8 mouse cellular contexts compared by ENCODE assay signal in genomic region chr13:112416410-112417162, GRCm38 (mm10). TPM values are rescaled to one million over a fixed set of nuclear protein-coding genes. Genes with fewer than 3 reads are reported as not detected.
DNase-seq lines count a peak whose midpoint lies in the region; ATAC-seq and TF ChIP-seq lines count a peak whose summit lies in the region.
"Had no signal": no experiment of that assay in that cellular context is flagged by ENCODE, and none has a peak within 500 bp of the region (broad histone marks: within the 10 kb centered on the region; RNA-seq: fewer than 3 reads in every experiment).

No protein-coding gene starts in this region.

- WGBS in lung, embryonic 14.5 days, result 10% methylated on average over 8 of the region's 8 CpGs
- 13% methylated on average over 8 of the region's 8 CpGs for WGBS in embryonic facial prominence, embryonic 15.5 days
- WGBS in liver, postnatal 0 days (ENCODE audit: insufficient replicate concordance), result 25% methylated on average over 8 of the region's 8 CpGs

- no peaks in the 10 kb centered on the region for H3K36me3 ChIP-seq in lung, embryonic 14.5 days (ENCODE audit: insufficient read depth)
- no peaks in the 10 kb centered on the region for H3K36me3 ChIP-seq in embryonic facial prominence, embryonic 15.5 days
- H3K36me3 ChIP-seq in liver, postnatal 0 days (replicated peaks; ENCODE audit: insufficient read depth, low read length), result no peaks in the 10 kb centered on the region

- no peaks in the 10 kb centered on the region for H3K27me3 ChIP-seq in lung, embryonic 14.5 days (ENCODE audit: insufficient read depth, low read length)
- no peaks in the 10 kb centered on the region for H3K27me3 ChIP-seq in embryonic facial prominence, embryonic 15.5 days
- H3K27me3 ChIP-seq in liver, postnatal 0 days (ENCODE audit: insufficient read depth, low read length), result no peaks in the 10 kb centered on the region

- H3K27ac ChIP-seq in lung, embryonic 14.5 days (ENCODE audit: low read depth), result peak overlapping the region; percentile 63
- H3K27ac ChIP-seq in embryonic facial prominence, embryonic 15.5 days (replicated peaks), result peak overlapping the region; percentile 72
- H3K27ac ChIP-seq in liver, postnatal 0 days (ENCODE audit: low read depth), result peak overlapping the region; percentile 73

- no peak overlapping the region; the same call in 1 of the 2 replicates for H3K9ac ChIP-seq in lung, embryonic 14.5 days
- no peak overlapping the region for H3K9ac ChIP-seq in embryonic facial prominence, embryonic 15.5 days
- H3K9ac ChIP-seq in liver, postnatal 0 days (replicated peaks), result 0 out of 2 replicates have a peak overlapping the region, but pooled peaks have one; percentile 21

- no peak overlapping the region for H3K4me3 ChIP-seq in lung, embryonic 14.5 days (ENCODE audit: low read depth, low read length)
- no peak overlapping the region for H3K4me3 ChIP-seq in embryonic facial prominence, embryonic 15.5 days (replicated peaks)
- no peak overlapping the region for H3K4me3 ChIP-seq in liver, postnatal 0 days (ENCODE audit: low read depth, low read length)

- H3K4me1 ChIP-seq in lung, embryonic 14.5 days (ENCODE audit: insufficient read depth), result peaks cover 11% of the 10 kb centered on the region; the same call in 1 of the 2 replicates
- peaks cover 7% of the 10 kb centered on the region; the same call in 1 of the 2 replicates for H3K4me1 ChIP-seq in embryonic facial prominence, embryonic 15.5 days
- H3K4me1 ChIP-seq in liver, postnatal 0 days (ENCODE audit: insufficient read depth), result peaks cover 3% of the 10 kb centered on the region; the same call in 1 of the 2 replicates

- H3K4me2 ChIP-seq in lung, embryonic 14.5 days, result peak overlapping the region; percentile 36
- peak overlapping the region; percentile 21; the same call in 1 of the 2 replicates for H3K4me2 ChIP-seq in embryonic facial prominence, embryonic 15.5 days (replicated peaks)
- peak overlapping the region; percentile 29; the same call in 1 of the 2 replicates for H3K4me2 ChIP-seq in liver, postnatal 0 days (ENCODE audit: low read depth, low read length)

- TF ChIP-seq EP300 in liver, postnatal 0 days (IDR thresholded peaks at IDR 0.05; ENCODE audit: low read depth), result no peak

- H3K9me3 ChIP-seq in lung, embryonic 14.5 days (ENCODE audit: low read depth, low read length), result no peaks in the 10 kb centered on the region
- H3K9me3 ChIP-seq in embryonic facial prominence, embryonic 15.5 days (replicated peaks), result no peaks in the 10 kb centered on the region
- H3K9me3 ChIP-seq in liver, postnatal 0 days (ENCODE audit: low read length), result no peaks in the 10 kb centered on the region

- peak; percentile 76 for ATAC-seq in lung, embryonic 14.5 days (ENCODE audit: insufficient read depth)
- peak; percentile 83 for ATAC-seq in embryonic facial prominence, embryonic 15.5 days (ENCODE audit: insufficient number of reproducible peaks, low FRiP score, low TSS enrichment, low read depth)
- 0 out of 2 replicates have a peak, but pooled peaks have one; percentile 35 for ATAC-seq in liver, postnatal 0 days

- no peak for TF ChIP-seq CTCF in lung, embryonic 14.5 days (IDR thresholded peaks at IDR 0.05; ENCODE audit: low read depth)
- no peak for TF ChIP-seq CTCF in liver, postnatal 0 days (IDR thresholded peaks at IDR 0.05; ENCODE audit: low read depth)

- DNase-seq in lung, embryonic 14.5 days, result peak; percentile 68
- no peak for DNase-seq in lung, postnatal 14 days
- DNase-seq in adipocyte (ENCODE audit: low spot score), result peak; percentile 28
- no peak for DNase-seq in liver, postnatal 0 days
- no peak for DNase-seq in natural killer cell, adult 2 months (ENCODE audit: low spot score in 2 of 2)
- DNase-seq in right cerebral cortex, postnatal 10 days (ENCODE audit: low spot score in 2 of 2), result no peak
- DNase-seq: left cerebral cortex, postnatal 4 days had no signal

RNA-seq across cellular contexts. Expression of gene Il6st, which starts 47.3 kb away (rescaled TPM):
- 41.0 and 41.3 TPM in 2 replicates for polyA plus RNA-seq in lung, embryonic 14.5 days (2014; fragmentation: Nextera tagmentation; extraction: Ambion mirVana)
- polyA plus RNA-seq in embryonic facial prominence, embryonic 15.5 days (2015; fragmentation: Nextera tagmentation; extraction: Ambion mirVana), result 36.4 and 37.8 TPM in 2 replicates
- 7.9 and 11.7 TPM in 2 replicates for polyA plus RNA-seq in liver, postnatal 0 days (2015; fragmentation: Nextera tagmentation; extraction: Ambion mirVana)

Comparison
In these comparisons a context has a peak if more than half of its experiments do, and no peak if none do; other contexts are left out.
1. DNase-seq: peak in lung, embryonic 14.5 days (single experiment) and adipocyte (single experiment); none in lung, postnatal 14 days (single experiment), liver, postnatal 0 days (single experiment), natural killer cell, adult 2 months (0 of 2) and right cerebral cortex, postnatal 10 days (0 of 2).
2. Peak in every context shown above with its lines, with median percentiles within 50 percentile points of each other: ATAC-seq, H3K27ac ChIP-seq and H3K4me2 ChIP-seq.